Mouse (Mus musculus) intestine, embryonic 16.5 days (tissue): ENCODE measurements around the gene Zkscan6. TPM values are rescaled to one million over a fixed set of nuclear protein-coding genes. Genes with fewer than 3 reads are reported as not detected.
A peak's percentile ranks its signal among the peaks of the same experiment; 100 is the strongest.

Experiments used
- ATAC-seq: fragments of 200-750 bp; cut with Nextera tagmentation; 2 replicates; pipeline ENCODE4 v1.8.0; 2017; ENCODE audit warnings: moderate TSS enrichment, moderate library complexity
- H3K27ac ChIP-seq: fragments of 300-500 bp; sonication (generic); 2 replicates; pipeline ENCODE4 v1.5.1; 2014; ENCODE audit warnings: mild to moderate bottlenecking, low read length
- H3K27me3 ChIP-seq: fragments of 300-500 bp; sonication (generic); replicated peaks from 2 replicates; pipeline ENCODE4 v1.6.1; 2014; ENCODE audit warnings: low read length, control low read depth, mixed read lengths; ENCODE audit not compliant: control insufficient read depth, insufficient read depth
- H3K36me3 ChIP-seq: fragments of 300-500 bp; sonication (generic); 2 replicates; pipeline ENCODE4 v1.6.1; 2014; ENCODE audit warnings: low read length, control low read depth; ENCODE audit not compliant: control insufficient read depth, insufficient read depth
- H3K4me1 ChIP-seq: fragments of 300-500 bp; sonication (generic); 2 replicates; pipeline ENCODE4 v1.6.1; 2014; ENCODE audit warnings: low read length, control low read depth, mixed read lengths; ENCODE audit not compliant: control insufficient read depth, insufficient read depth
- H3K4me2 ChIP-seq: fragments of 300-500 bp; sonication (generic); 2 replicates; pipeline ENCODE4 v1.6.1; 2014; ENCODE audit warnings: low read depth, low read length, control low read depth
- H3K4me3 ChIP-seq: fragments of 300-500 bp; sonication (generic); 2 replicates; pipeline ENCODE4 v1.5.1; 2014; ENCODE audit warnings: mild to moderate bottlenecking, low read length
- H3K9ac ChIP-seq: fragments of 300-500 bp; sonication (generic); 2 replicates; pipeline ENCODE4 v1.6.1; 2014; ENCODE audit warnings: low read depth, low read length
- H3K9me3 ChIP-seq: fragments of 300-500 bp; sonication (generic); 2 replicates; pipeline ENCODE4 v1.6.1; 2016; ENCODE audit warnings: low read length, control low read depth; ENCODE audit not compliant: control insufficient read depth
- WGBS: fragments of 180-500 bp; shearing (Covaris S2); extraction: QIAGEN DNeasy Blood & Tissue Kit; methylation state at CpG from one replicate; pipeline ENCODE4 v1.1.7; 2014; 5-methylcytosine and 5-hydroxymethylcytosine counted together
- polyA plus RNA-seq: library from polyadenylated mRNA; unstranded; fragments of >200 nt; fragmentation: Nextera tagmentation; extraction: Ambion mirVana; gene quantifications from 2 replicates; pipeline ENCODE4 v1.2.1, GENCODE M21; 2015

Gene Zkscan6
- polyA plus RNA-seq, 1 experiment from 2014 or later, result 16.7 TPM

- H3K4me2 ChIP-seq, result no peak overlapping the region
- H3K36me3 ChIP-seq, result no peaks in the 10 kb centered on the region
- H3K27me3 ChIP-seq, result no peaks in the 10 kb centered on the region
- WGBS, result 61% methylated on average over 3 of the region's 3 CpGs
- no peak for ATAC-seq
- H3K9me3 ChIP-seq, result no peaks in the 10 kb centered on the region
- no peak overlapping the region for H3K9ac ChIP-seq
- H3K4me3 ChIP-seq, result no peak overlapping the region
- no peak overlapping the region for H3K27ac ChIP-seq
- H3K4me1 ChIP-seq, result no peaks in the 10 kb centered on the region
Observed at GRCm38 (mm10) chr11:65801899-65802298, 5.1 kb upstream of the Zkscan6 start.

- 1% methylated on average over 20 of the region's 20 CpGs for WGBS
- no peaks in the 10 kb centered on the region for H3K9me3 ChIP-seq
- peaks cover 7% of the 10 kb centered on the region; the same call in 1 of the 2 replicates for H3K4me1 ChIP-seq
- peak overlapping the region; percentile 83 for H3K9ac ChIP-seq
- peak overlapping the region; percentile 76 for H3K4me2 ChIP-seq
- H3K27ac ChIP-seq, result peak overlapping the region; percentile 94
- peak; percentile 75 for ATAC-seq
- H3K4me3 ChIP-seq, result peak overlapping the region; percentile 83
- H3K27me3 ChIP-seq, result no peaks in the 10 kb centered on the region
- no peaks in the 10 kb centered on the region for H3K36me3 ChIP-seq
Observed at GRCm38 (mm10) chr11:65806321-65806904, 562 bp upstream of the Zkscan6 start.

DNA sequence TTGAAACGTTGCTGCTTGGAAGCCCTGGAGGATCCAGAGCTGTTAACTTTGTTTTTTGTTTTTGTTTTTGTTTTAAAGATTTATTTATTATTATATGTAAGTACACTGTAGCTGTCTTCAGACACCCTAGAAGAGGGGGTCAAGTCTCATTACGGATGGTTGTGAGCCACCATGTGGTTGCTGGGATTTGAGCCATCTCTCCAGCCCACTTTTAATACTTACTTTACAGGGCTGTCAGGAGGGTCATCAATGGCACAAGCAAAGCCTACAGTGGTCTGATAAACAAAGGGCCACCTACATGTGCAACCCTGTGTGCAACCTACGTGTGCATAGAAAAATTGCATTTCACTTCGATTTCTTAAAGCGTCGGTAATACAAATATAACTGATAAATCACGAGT lies 626 bp downstream of the Zkscan6 start:
- peaks cover 7% of the 10 kb centered on the region; the same call in 1 of the 2 replicates for H3K4me1 ChIP-seq
- no peaks in the 10 kb centered on the region for H3K9me3 ChIP-seq
- no peaks in the 10 kb centered on the region for H3K27me3 ChIP-seq
- H3K4me2 ChIP-seq, result peak overlapping the region; percentile 68
- peak overlapping the region; percentile 83 for H3K9ac ChIP-seq
- peak; percentile 2; the same call in 1 of the 2 replicates for ATAC-seq
- H3K27ac ChIP-seq, result peak overlapping the region; percentile 94
- 42% methylated on average over 7 of the region's 7 CpGs for WGBS
- H3K4me3 ChIP-seq, result peak overlapping the region; percentile 83
- H3K36me3 ChIP-seq, result no peaks in the 10 kb centered on the region

DNA sequence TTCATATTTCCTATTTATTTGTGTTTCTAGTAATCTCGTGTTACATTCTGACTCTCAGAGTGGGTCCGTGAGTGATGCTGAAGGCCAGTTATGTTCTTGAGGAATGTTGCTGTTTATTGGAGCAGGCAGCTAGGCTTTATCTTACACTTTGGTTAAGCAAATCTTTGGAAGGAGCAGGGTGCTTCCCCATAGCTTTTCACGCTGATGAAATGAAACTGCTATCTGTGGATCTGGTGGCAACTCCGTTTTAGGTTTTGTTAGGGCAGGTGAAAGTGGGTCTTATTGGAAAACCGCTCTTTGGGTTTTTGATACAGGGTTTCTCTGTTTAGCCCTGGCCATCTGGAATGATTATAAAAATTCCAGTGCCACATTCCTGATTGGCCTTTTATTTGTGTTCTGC lies 5.1 kb downstream of the Zkscan6 start:
- H3K4me1 ChIP-seq, result peaks cover 7% of the 10 kb centered on the region; the same call in 1 of the 2 replicates
- H3K9ac ChIP-seq, result no peak overlapping the region
- H3K27me3 ChIP-seq, result no peaks in the 10 kb centered on the region
- H3K9me3 ChIP-seq, result no peaks in the 10 kb centered on the region
- no peak overlapping the region for H3K4me3 ChIP-seq
- 30% methylated on average over 5 of the region's 5 CpGs for WGBS
- H3K4me2 ChIP-seq, result no peak overlapping the region
- no peak overlapping the region for H3K27ac ChIP-seq
- H3K36me3 ChIP-seq, result no peaks in the 10 kb centered on the region; the same call in 1 of the 2 replicates
- ATAC-seq, result no peak

- no peaks in the 10 kb centered on the region for H3K9me3 ChIP-seq
- H3K4me2 ChIP-seq, result no peak overlapping the region
- no peaks in the 10 kb centered on the region for H3K4me1 ChIP-seq
- no peaks in the 10 kb centered on the region for H3K27me3 ChIP-seq
- ATAC-seq, result no peak
- H3K4me3 ChIP-seq, result no peak overlapping the region
- H3K9ac ChIP-seq, result no peak overlapping the region
- 90% methylated on average over 9 of the region's 9 CpGs for WGBS
- H3K36me3 ChIP-seq, result peaks cover 2% of the 10 kb centered on the region
- H3K27ac ChIP-seq, result no peak overlapping the region
Observed at GRCm38 (mm10) chr11:65814381-65814780, 7.4 kb downstream of the Zkscan6 start.

DNA sequence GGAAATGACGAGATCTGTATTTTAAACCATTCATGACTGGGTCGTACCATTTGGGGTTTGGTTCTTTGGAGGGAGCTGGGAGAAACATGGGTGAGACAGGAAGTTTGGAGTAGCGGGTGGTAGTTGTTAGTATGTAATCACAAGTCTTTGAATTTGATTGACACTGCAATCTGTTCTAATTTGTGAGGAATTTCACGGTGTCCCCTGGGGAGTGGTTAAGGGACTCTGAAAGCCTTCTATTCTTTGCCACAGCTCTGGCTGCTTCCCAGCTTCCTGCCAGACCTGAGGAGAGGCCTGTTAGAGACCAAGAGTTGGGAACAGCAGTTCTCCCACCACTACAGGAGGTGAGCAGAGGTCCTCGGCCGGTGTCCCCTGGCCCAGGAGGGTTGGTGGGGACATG lies 9.3 kb downstream of the Zkscan6 start:
- H3K9ac ChIP-seq, result no peak overlapping the region
- H3K27ac ChIP-seq, result no peak overlapping the region
- H3K27me3 ChIP-seq, result no peaks in the 10 kb centered on the region
- H3K4me2 ChIP-seq, result no peak overlapping the region
- H3K9me3 ChIP-seq, result no peaks in the 10 kb centered on the region
- H3K36me3 ChIP-seq, result peaks cover 3% of the 10 kb centered on the region
- no peaks in the 10 kb centered on the region for H3K4me1 ChIP-seq
- H3K4me3 ChIP-seq, result no peak overlapping the region
- ATAC-seq, result no peak
- WGBS, result 74% methylated on average over 6 of the region's 6 CpGs

- no peak for ATAC-seq
- WGBS, result 59% methylated on average over 1 of the region's 1 CpGs
- H3K4me2 ChIP-seq, result no peak overlapping the region
- H3K9me3 ChIP-seq, result no peaks in the 10 kb centered on the region
- no peaks in the 10 kb centered on the region for H3K4me1 ChIP-seq
- peaks cover 11% of the 10 kb centered on the region for H3K36me3 ChIP-seq
- no peak overlapping the region for H3K27ac ChIP-seq
- no peak overlapping the region for H3K9ac ChIP-seq
- H3K4me3 ChIP-seq, result no peak overlapping the region
- H3K27me3 ChIP-seq, result no peaks in the 10 kb centered on the region
Observed at GRCm38 (mm10) chr11:65818193-65818592, 11.2 kb downstream of the Zkscan6 start.

GRCm38 (mm10) chr11:65820280-65820679 lies 13.3 kb downstream of the Zkscan6 start:
- Histone ChIP-seq H3K4me3 (no peak overlapping the region), H3K36me3 (peaks cover 11% of the 10 kb centered on the region; the same call in 1 of the 2 replicates), H3K9ac (no peak overlapping the region), H3K4me1 (no peaks in the 10 kb centered on the region), H3K27ac (no peak overlapping the region), H3K27me3 (no peaks in the 10 kb centered on the region), H3K9me3 (no peaks in the 10 kb centered on the region), H3K4me2 (no peak overlapping the region)
- WGBS, result 73% methylated on average over 5 of the region's 5 CpGs
- ATAC-seq, result peak; percentile 58

DNA sequence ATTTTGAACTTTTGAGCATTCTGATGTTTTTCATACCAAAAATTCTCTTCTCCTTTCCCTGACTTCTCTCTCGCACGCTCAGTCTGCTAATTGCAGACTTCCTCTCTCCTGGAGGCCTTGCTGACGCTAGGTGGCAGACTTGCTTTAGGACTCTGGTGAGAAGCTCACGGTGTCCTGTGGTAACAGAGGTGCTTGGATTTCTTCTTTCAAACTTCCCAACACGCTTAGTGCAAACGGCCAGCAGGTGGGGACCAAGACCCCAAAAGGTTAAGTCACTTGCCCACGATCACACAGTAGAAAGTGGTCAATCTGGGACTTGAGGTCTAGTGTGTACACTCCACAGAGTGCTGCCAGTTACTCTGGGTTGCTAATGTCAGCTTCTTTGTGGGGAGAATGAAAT lies 13.9 kb downstream of the Zkscan6 start:
- ATAC-seq, result peak; percentile 77
- WGBS, result 9% methylated on average over 7 of the region's 7 CpGs
- Histone ChIP-seq H3K9me3 (no peaks in the 10 kb centered on the region), H3K4me2 (no peak overlapping the region), H3K4me1 (no peaks in the 10 kb centered on the region), H3K27me3 (no peaks in the 10 kb centered on the region), H3K27ac (no peak overlapping the region), H3K9ac (no peak overlapping the region), H3K4me3 (no peak overlapping the region), H3K36me3 (peaks cover 11% of the 10 kb centered on the region; the same call in 1 of the 2 replicates)

- no peak overlapping the region for H3K4me3 ChIP-seq
- peaks cover 11% of the 10 kb centered on the region for H3K36me3 ChIP-seq
- no peaks in the 10 kb centered on the region for H3K9me3 ChIP-seq
- no peak overlapping the region for H3K9ac ChIP-seq
- ATAC-seq, result no peak
- no peak overlapping the region for H3K27ac ChIP-seq
- no peaks in the 10 kb centered on the region for H3K27me3 ChIP-seq
- no peak overlapping the region for H3K4me2 ChIP-seq
- H3K4me1 ChIP-seq, result no peaks in the 10 kb centered on the region
- WGBS, result 86% methylated on average over 3 of the region's 3 CpGs
Observed at GRCm38 (mm10) chr11:65824556-65824955, 17.6 kb downstream of the Zkscan6 start.
